Mouse (Mus musculus): Measurements from ENCODE around the gene Ifna4.

Gene Ifna4

DNA sequence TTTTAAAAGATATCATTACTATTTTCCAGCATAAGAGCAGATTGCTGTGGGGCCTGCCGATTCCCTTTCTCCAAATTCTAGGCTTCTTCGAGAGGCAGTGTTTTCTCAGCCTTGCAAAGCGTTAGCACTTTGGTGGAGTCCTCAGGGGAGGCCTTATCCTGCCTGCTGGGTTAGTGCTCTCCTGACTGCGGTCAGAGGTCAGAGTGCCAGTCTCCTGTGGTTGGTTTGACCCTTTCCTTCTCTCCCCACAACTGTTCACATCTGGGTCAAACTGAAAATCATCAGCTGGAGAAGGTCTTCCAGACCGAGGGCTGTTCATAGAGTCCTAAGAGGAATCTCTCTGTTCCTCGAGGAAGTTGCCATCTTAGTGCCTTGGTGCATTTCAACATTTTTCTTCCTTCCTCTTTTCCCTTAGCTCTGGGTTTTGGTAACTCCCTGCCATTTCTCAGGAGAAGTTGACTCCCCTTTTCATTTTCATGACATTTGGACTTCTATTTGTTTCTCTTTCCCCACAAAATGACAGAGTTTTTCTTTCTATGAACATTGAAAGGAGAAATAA is 23.4 kb downstream of the Ifna4 start:
- no peak for DNase-seq (ENCODE audit: low spot score in 2 of 2)

DNA sequence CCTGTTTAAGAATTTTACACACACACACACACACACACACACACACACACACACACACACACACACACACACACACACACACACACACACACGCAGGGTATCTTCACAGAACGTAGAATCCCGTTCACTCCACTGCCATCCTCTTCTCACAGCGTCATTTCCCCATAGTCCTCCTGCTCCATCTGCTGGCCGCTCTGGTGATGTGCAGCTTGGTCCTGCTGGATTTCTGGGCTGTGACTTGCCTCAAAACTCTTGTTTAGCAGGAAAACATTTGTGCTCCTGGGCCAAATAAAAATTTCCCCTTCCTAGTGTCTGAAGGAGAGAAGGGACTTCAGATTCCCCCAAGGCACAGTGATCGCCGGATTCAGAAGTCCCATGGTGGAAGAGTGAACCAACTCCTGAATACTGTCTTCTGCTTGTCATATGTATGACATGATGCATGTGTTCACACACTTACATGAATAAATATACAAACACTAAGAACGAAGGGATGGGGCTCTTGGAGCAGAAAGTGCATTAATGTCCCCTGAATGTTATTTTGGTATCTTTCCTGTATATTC is 25.8 kb downstream of the Ifna4 start:
- peak; percentile 74 to 83 for DNase-seq (ENCODE audit: low spot score in 2 of 2)

DNA sequence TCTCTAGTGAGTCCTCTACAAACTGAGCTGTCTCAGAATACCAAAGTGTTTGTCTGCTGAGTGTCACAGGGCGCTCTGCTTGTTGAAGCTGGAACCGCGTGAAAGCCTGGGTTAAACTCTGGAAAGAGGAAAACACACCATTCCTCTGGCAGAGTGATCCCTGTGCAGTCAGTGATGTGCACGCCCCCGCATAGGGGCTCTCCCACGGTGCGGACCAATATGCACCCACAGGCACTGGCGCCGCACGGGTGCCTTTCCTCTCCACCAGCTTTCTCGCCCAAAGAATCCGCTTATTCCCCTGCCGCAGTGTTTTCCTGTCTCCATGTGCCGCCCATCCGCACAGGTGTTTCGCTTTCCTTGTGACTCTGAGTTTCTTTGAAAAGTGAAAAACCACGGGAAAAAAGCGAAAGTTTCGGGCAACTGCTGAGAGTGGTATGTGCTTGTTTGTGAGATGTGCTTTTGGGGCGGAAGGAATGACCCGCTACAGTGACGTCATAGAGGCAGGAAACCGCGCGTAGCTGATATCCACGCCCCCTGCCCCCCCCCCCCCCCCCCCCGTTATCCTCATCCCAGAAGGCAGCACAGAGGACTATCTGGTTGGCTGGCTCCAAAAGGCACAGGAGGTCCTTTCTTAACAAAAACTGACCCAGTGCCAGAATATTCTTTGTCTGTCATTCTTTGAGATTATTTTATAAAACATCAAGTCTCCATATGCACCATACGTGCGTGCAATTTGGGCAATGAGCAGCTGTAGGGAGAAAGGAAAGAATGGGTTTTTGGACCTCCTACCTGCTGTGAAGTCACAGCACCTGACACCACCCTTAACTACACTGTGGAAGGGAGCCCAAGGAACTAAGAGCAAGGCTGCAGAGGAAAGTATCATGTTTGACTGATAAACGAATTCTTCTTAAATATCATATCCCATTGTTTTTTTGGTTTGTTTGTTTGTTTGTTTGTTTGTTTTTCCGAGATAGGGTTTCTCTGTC is 26.6 kb downstream of the Ifna4 start:
- DNase-seq (ENCODE audit: low spot score in 2 of 2), result peak; percentile 26 to 27

DNA sequence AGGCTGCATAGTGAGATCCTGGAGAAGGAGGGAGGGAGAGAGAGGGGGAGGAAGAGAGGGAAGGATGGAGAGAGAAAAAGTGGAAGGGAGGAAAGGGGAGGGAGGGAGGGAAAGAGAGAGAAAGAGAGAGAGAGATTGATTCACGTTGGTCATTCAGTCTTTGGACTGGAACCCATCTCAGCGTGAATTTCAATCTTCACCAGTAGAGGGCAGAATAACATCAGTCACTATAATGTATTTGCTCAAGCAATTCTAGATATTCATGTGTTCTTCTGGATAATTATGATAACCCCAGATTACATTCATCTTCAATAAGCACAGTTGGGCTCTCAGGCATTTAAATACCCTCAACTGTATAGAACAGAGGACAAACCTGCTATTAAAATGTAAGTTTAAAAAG is 31.0 kb downstream of the Ifna4 start:
- no peak for DNase-seq (ENCODE audit: low spot score in 2 of 2)

DNA sequence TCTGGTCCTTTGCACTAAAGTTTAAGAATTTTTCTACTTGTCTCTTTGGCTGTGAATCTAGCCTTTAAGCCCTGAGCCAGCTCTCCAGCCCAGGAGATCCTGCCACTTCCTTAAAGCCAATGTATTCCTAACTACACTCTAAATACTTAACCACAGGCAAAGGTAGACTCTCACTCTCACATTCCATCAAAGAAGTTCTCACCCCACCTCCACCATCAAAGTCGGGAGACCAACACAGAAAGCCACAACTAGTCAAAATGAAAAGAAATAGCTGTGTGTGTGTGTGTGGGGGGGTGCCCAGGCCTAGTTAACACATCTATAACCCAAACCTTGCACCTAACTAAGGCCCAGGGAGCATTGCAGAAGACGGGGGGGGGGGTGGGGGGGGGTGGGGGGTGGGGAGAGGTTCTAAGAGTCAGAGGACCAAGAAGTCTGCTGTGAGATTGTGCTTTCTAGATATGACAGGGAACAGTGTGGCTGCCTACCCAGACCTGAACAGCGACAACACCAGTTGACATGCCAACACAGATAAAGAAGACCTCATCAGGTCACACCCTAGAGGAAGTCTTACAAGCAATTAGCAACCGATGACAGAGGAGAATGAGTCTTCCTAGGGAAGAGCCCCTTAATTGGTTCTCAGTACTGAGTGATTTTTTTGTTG is 33.9 kb downstream of the Ifna4 start:
- no peak for DNase-seq (ENCODE audit: low spot score in 2 of 2)

DNA sequence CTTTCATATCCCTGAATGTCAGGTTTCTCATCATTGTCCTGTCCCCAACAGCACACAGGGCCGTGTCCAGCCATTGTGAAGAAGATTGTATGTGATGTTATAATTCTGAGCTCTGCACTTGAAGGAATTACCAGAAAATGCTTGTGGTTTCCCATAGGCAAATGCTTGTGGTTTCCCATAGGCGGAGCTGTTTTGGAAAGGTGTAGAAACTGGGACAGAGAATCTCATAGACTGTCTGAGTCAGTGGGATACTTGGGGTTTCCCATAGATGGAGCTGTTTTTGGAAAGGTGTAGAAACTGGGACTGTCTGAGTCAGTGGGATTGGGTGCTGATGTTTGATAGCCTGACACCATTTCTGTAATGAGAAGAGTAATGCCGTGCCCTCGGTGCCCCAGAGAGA is 34.9 kb downstream of the Ifna4 start:
- no peak for DNase-seq (ENCODE audit: low spot score in 2 of 2)

DNA sequence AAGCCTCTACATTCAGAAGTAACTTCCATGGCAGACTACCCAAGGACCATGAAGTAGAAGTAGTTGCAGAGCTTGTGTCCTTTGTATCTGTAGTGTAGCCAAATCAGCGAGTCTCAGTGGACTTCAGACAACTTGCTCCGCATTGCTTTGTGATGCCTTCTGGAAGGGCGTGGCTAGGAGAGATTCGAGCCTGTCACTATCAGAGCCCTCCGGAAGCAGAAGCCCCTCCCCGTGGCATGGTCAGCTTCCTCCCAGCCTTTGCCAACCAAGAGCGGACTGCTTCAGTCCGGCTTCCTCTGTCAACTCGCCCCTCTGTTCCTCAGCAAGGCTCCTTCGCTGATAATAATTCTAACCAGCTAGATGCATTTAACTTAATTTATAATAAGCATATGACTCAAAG is 36.6 kb downstream of the Ifna4 start:
- no peak for DNase-seq (ENCODE audit: low spot score in 2 of 2)

DNA sequence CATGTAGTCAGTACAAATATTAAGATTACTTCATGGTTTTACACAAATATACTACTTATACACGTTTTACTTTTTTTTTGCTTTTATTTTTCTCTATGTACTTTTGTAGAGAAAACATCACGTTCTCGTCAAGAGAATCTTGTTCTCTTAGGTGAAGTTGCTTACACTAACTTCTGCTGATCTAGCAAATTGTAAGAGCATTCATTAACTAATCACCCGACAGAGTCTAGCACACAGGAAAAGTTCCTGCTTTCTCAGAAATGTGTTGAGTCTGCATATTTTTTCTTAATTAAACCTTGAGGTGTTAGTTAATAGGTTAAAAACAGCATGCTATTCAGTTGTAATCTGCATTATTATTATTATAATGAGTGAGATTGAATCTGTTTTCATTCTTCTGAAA is 37.1 kb downstream of the Ifna4 start:
- no peak for DNase-seq (ENCODE audit: low spot score in 2 of 2)

DNA sequence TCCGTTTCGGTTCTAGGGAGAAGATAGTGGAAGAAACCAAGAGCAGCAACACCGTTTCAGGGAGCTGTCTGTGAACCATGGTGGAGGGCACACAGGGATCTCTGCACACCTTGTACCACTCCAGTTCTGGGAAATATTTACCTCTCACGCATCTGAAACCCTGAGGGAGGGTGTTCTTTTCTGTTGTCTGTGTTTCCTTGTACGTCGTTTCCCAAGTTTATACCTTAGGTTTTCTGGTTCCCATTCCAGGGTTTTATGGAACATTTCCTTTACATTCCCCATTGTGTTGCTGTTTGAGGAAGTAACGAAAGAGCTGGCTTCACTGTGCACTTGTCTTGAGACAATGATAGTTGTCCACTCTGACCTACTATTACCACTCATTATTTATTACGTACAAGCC is 38.4 kb downstream of the Ifna4 start, which contains the start of gene Ifne:
Gene Ifne, minus strand, starts transcription at position 101 of the 400 bp plus-strand sequence.
- no peak for DNase-seq (ENCODE audit: low spot score in 2 of 2)

DNA sequence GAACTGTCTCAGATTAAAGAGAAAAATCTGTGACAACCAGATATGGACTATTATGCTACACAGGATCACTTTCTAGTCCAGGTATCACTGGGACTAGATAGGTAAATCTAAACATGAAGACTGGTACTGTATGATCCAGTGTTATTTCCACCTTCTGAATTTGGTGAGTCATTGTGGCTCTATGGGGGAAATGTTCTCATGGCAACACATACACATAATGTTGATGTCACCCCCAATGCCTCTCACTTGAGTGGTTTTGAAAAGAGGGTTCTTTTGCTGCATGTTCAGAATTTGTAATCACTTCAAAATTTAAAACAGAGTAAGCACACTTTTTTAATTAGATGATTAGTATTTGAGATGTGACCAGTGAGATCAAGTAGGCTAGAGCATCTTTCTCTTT is 46.6 kb downstream of the Ifna4 start:
- DNase-seq (ENCODE audit: low spot score in 2 of 2), result no peak

Data from right cerebral cortex, postnatal 10 days (tissue).